Comparison of ENCODE assay signal across 27 mouse cellular contexts in the genomic region with DNA sequence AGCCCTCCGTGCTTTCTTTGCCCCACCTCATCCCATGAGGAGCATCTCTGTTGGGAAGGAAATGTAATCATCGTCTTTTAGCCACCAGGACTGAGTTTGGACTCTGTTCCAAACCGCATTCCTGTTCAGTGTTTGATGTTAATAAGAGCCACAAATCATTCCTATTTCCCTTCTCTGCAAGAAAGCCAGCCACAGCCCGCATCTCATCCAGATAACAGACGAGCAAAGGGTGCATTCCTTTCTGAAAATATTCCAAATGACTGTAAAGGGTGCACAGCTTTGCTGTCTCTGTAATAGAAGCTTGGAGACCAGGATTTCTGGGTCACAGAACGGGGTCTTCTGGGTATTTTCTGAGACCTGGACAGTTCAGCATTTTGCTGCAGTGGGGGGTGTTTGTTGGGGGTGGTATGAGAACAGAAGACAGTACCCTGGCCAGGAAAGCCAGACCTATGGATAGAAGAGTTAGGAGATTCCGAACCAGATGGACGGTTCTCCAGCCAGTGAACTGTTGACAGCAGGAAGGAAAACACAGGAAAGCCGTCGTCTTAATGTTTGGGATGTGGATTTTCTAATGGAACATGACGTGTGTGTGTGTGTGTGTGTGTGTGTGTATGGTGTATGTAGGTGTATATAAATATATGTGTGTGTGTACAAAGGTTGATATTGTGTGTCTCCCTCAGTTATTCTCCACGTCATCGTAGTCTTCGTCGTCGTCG. TPM values are rescaled to one million over a fixed set of nuclear protein-coding genes. Genes with fewer than 3 reads are reported as not detected.
A peak's percentile ranks its signal among the peaks of the same experiment; 100 is the strongest.
DNase-seq lines count a peak whose midpoint lies in the region; ATAC-seq and TF ChIP-seq lines count a peak whose summit lies in the region.
"Had no signal": no experiment of that assay in that cellular context is flagged by ENCODE, and none has a peak within 500 bp of the region (broad histone marks: within the 10 kb centered on the region; RNA-seq: fewer than 3 reads in every experiment).

No protein-coding gene starts in this region.

- no peak overlapping the region for H3K4me3 ChIP-seq in intestine, embryonic 14.5 days (ENCODE audit: low read depth, low read length)
- H3K4me3 ChIP-seq in intestine, postnatal 0 days (ENCODE audit: low read depth, low read length) = no peak overlapping the region
- H3K4me3 ChIP-seq in limb, embryonic 13.5 days = no peak overlapping the region
- H3K4me3 ChIP-seq: erythroblast, embryonic 14.5 days; gastrocnemius, adult 2 months; heart, embryonic 15.5 days; neural tube, embryonic 12.5 days had no signal

- WGBS in intestine, embryonic 14.5 days = 50% methylated on average over 17 of the region's 17 CpGs
- 60% methylated on average over 17 of the region's 17 CpGs for WGBS in intestine, postnatal 0 days
- 60% methylated on average over 14 of the region's 17 CpGs for WGBS in limb, embryonic 13.5 days

- peak overlapping the region; percentile 69 for H3K27ac ChIP-seq in intestine, embryonic 14.5 days (ENCODE audit: low read depth)
- no peak overlapping the region for H3K27ac ChIP-seq in intestine, postnatal 0 days (ENCODE audit: low read depth, low read length)
- H3K27ac ChIP-seq in limb, embryonic 13.5 days = no peak overlapping the region
- H3K27ac ChIP-seq: gastrocnemius, adult 2 months; heart, embryonic 15.5 days; hindbrain, embryonic 14.5 days; neural tube, embryonic 12.5 days had no signal

- H3K4me1 ChIP-seq in intestine, embryonic 14.5 days (replicated peaks; ENCODE audit: control insufficient read depth, insufficient read depth, low read length) = peaks cover under 1% of the 10 kb centered on the region; the same call in 1 of the 2 replicates
- no peaks in the 10 kb centered on the region for H3K4me1 ChIP-seq in intestine, postnatal 0 days (replicated peaks; ENCODE audit: control insufficient read depth, insufficient read depth, low read length)
- H3K4me1 ChIP-seq in limb, embryonic 13.5 days = peaks cover 6% of the 10 kb centered on the region; the same call in 1 of the 2 replicates
- H3K4me1 ChIP-seq: heart, embryonic 15.5 days; neural tube, embryonic 12.5 days had no signal

- H3K4me2 ChIP-seq in intestine, embryonic 14.5 days (ENCODE audit: low read length) = no peak overlapping the region
- H3K4me2 ChIP-seq in intestine, postnatal 0 days (replicated peaks; ENCODE audit: low read depth) = no peak overlapping the region
- no peak overlapping the region for H3K4me2 ChIP-seq in limb, embryonic 13.5 days (replicated peaks)
- H3K4me2 ChIP-seq: heart, embryonic 15.5 days; hindbrain, embryonic 14.5 days; neural tube, embryonic 12.5 days had no signal

- no peak for TF ChIP-seq CTCF in intestine, postnatal 0 days (IDR thresholded peaks at IDR 0.05; ENCODE audit: low read depth)
- TF ChIP-seq CTCF in Patski (IDR thresholded peaks at IDR 0.05) = no peak

- no peak overlapping the region for H3K9ac ChIP-seq in intestine, embryonic 14.5 days (ENCODE audit: low read length)
- H3K9ac ChIP-seq in intestine, postnatal 0 days (ENCODE audit: low read depth, low read length) = no peak overlapping the region
- H3K9ac ChIP-seq in limb, embryonic 13.5 days = no peak overlapping the region
- H3K9ac ChIP-seq: heart, embryonic 15.5 days; hindbrain, embryonic 14.5 days; liver, postnatal 0 days; neural tube, embryonic 12.5 days had no signal

- ATAC-seq in intestine, embryonic 14.5 days (replicated peaks; ENCODE audit: low FRiP score, low TSS enrichment, low read depth) = 0 out of 2 replicates have a peak, but pooled peaks have one; percentile 47
- ATAC-seq in intestine, postnatal 0 days = no peak
- ATAC-seq in Patski = peak; percentile 51
- 0 out of 2 replicates have a peak, but pooled peaks have one; percentile 19 for ATAC-seq in limb, embryonic 13.5 days (ENCODE audit: low FRiP score, low read depth)
- ATAC-seq: CD4-positive, CD25-positive, alpha-beta regulatory T cell, adult 4 months; forebrain, embryonic 14.5 days; inflammation-experienced regulatory T-cells, adult 6 months; liver, postnatal 0 days had no signal

- H3K36me3 ChIP-seq in intestine, embryonic 14.5 days (ENCODE audit: control insufficient read depth, insufficient read depth, low read length) = no peaks in the 10 kb centered on the region
- H3K36me3 ChIP-seq in intestine, postnatal 0 days (ENCODE audit: control insufficient read depth, insufficient read depth) = no peaks in the 10 kb centered on the region
- H3K36me3 ChIP-seq in limb, embryonic 13.5 days = no peaks in the 10 kb centered on the region
- H3K36me3 ChIP-seq: heart, embryonic 15.5 days; neural tube, embryonic 12.5 days had no signal

- H3K9me3 ChIP-seq in intestine, embryonic 14.5 days (ENCODE audit: control insufficient read depth, low read length) = no peaks in the 10 kb centered on the region
- no peaks in the 10 kb centered on the region for H3K9me3 ChIP-seq in intestine, postnatal 0 days (ENCODE audit: control insufficient read depth)
- no peaks in the 10 kb centered on the region for H3K9me3 ChIP-seq in limb, embryonic 13.5 days
- H3K9me3 ChIP-seq: heart, embryonic 15.5 days; neural tube, embryonic 12.5 days had no signal

- in situ Hi-C loops in Patski (cut with MboI; ENCODE audit: low pct_unique_long_range_greater_than_20kb) = no loop called here

- H3K27me3 ChIP-seq in intestine, embryonic 14.5 days (replicated peaks; ENCODE audit: control insufficient read depth, insufficient read depth, low read length) = no peaks in the 10 kb centered on the region
- no peaks in the 10 kb centered on the region for H3K27me3 ChIP-seq in intestine, postnatal 0 days (replicated peaks; ENCODE audit: control insufficient read depth, insufficient read depth, low read length)
- H3K27me3 ChIP-seq in Patski = no peaks in the 10 kb centered on the region
- no peaks in the 10 kb centered on the region for H3K27me3 ChIP-seq in limb, embryonic 13.5 days
- H3K27me3 ChIP-seq: heart, embryonic 15.5 days; neural tube, embryonic 12.5 days had no signal

- POLR2A ChIA-PET in Patski (lab: Charles Lee) = interaction anchor here (0.6 kb wide), 1 partner anchor 753 kb away, joined by 3 read pairs; no protein-coding TSS in a partner anchor

- no peak for DNase-seq in intestine, embryonic 14.5 days (ENCODE audit: low spot score)
- DNase-seq in kidney, postnatal 14 days = peak; percentile 34
- no peak for DNase-seq in kidney, adult 8-10 months
- no peak for DNase-seq in Patski (ENCODE audit: low read depth, low spot score)
- no peak for DNase-seq in layer of hippocampus, postnatal 14 days (ENCODE audit: low spot score in 2 of 2)
- DNase-seq in layer of hippocampus, postnatal 10 days (ENCODE audit: low spot score in 2 of 2) = no peak
- DNase-seq: adrenal gland, postnatal 36 days; cerebellum, adult 11-12 months; cerebellum, postnatal 10 days; gastrocnemius, adult 2 months; heart, postnatal 4 days; liver, postnatal 0 days; midbrain, embryonic 14.5 days; right cerebral cortex, postnatal 14 days; thymus, adult 18-20 months; thymus, postnatal 36 days had no signal

- CTCF ChIA-PET in Patski (lab: Charles Lee) = no interaction called here

RNA-seq across cellular contexts. Expression of a gene that starts 49.6 kb away (rescaled TPM):
- 6.1 and 10.0 TPM in 2 replicates for polyA plus RNA-seq in intestine, embryonic 14.5 days (2014; fragmentation: Nextera tagmentation; extraction: Ambion mirVana)
- polyA plus RNA-seq in intestine, postnatal 0 days (2015; fragmentation: Nextera tagmentation; extraction: Ambion mirVana) = 0.92 and 1.1 TPM in 2 replicates
- polyA plus RNA-seq in Patski (2021) = not detected
- 9.4 and 10.7 TPM in 2 replicates for polyA plus RNA-seq in limb, embryonic 13.5 days (2015; fragmentation: Nextera tagmentation; extraction: Ambion mirVana)
- 100 to 1,000 TPM; 189 to 199 TPM for total RNA-seq in layer of hippocampus, postnatal 14 days (2021)
- 10 to 100 TPM; 22.5 to 24.5 TPM for total RNA-seq in layer of hippocampus, postnatal 10 days (2021)
- total RNA-seq: megakaryocyte, adult 5-6 weeks had no signal
- polyA plus RNA-seq: CD4-positive, CD25-positive, alpha-beta regulatory T cell, adult 4 months; erythroblast, embryonic 14.5 days; inflammation-experienced regulatory T-cells, adult 6 months; liver, adult 2 months had no signal
